Mouse (Mus musculus) heart, embryonic 11.5 days (tissue): ENCODE results near the gene Ralgps2. TPM values are rescaled to one million over a fixed set of nuclear protein-coding genes. Genes with fewer than 3 reads are reported as not detected.

ENCODE experiments used
- ATAC-seq: fragments of 200-750 bp; cut with Nextera tagmentation; replicated peaks from 2 replicates; pipeline ENCODE4 v1.8.0; 2017; ENCODE audit warnings: moderate library complexity; ENCODE audit not compliant: insufficient number of reproducible peaks, low FRiP score, low TSS enrichment
- H3K27ac ChIP-seq: fragments of 300-500 bp; sonication (generic); 2 replicates; pipeline ENCODE4 v1.5.1; 2014; ENCODE audit warnings: mild to moderate bottlenecking, low read depth, low read length
- H3K27me3 ChIP-seq: fragments of 300-500 bp; sonication (generic); 2 replicates; pipeline ENCODE4 v1.6.1; 2014; ENCODE audit warnings: mild to moderate bottlenecking, low read length, mixed read lengths; ENCODE audit not compliant: control insufficient read depth, insufficient read depth
- H3K36me3 ChIP-seq: fragments of 300-500 bp; sonication (generic); 2 replicates; pipeline ENCODE4 v1.6.1; 2014; ENCODE audit warnings: mild to moderate bottlenecking, low read length, moderate library complexity, mixed read lengths; ENCODE audit not compliant: control insufficient read depth, insufficient read depth
- H3K4me1 ChIP-seq: fragments of 300-500 bp; sonication (generic); 2 replicates; pipeline ENCODE4 v1.6.1; 2014; ENCODE audit warnings: low read length; ENCODE audit not compliant: control insufficient read depth, insufficient read depth
- H3K4me2 ChIP-seq: fragments of 300-500 bp; sonication (generic); 2 replicates; pipeline ENCODE4 v1.6.1; 2014; ENCODE audit warnings: mild to moderate bottlenecking, moderate library complexity
- H3K4me3 ChIP-seq: fragments of 300-500 bp; sonication (generic); 2 replicates; pipeline ENCODE4 v1.5.1; 2014; ENCODE audit warnings: low read depth, low read length
- H3K9ac ChIP-seq: fragments of 300-500 bp; sonication (generic); 2 replicates; pipeline ENCODE4 v1.6.1; 2014; ENCODE audit warnings: mild to moderate bottlenecking, low read depth, low read length, moderate library complexity
- H3K9me3 ChIP-seq: fragments of 300-500 bp; sonication (generic); replicated peaks from 2 replicates; pipeline ENCODE4 v1.6.1; 2016; ENCODE audit warnings: low read length; ENCODE audit not compliant: control insufficient read depth
- WGBS: fragments of 180-500 bp; shearing (Covaris S2); extraction: QIAGEN DNeasy Blood & Tissue Kit; methylation state at CpG from one replicate; pipeline ENCODE4 v1.1.7; 2014; ENCODE audit not compliant: insufficient replicate concordance; 5-methylcytosine and 5-hydroxymethylcytosine counted together
- polyA plus RNA-seq: library from polyadenylated mRNA; unstranded; fragments of >200 nt; fragmentation: Nextera tagmentation; extraction: Ambion mirVana; gene quantifications from 2 replicates; pipeline ENCODE4 v1.2.1, GENCODE M21; 2014

Ralgps2 gene
- polyA plus RNA-seq, 1 experiment from 2014 or later, result 44.1 TPM

DNA sequence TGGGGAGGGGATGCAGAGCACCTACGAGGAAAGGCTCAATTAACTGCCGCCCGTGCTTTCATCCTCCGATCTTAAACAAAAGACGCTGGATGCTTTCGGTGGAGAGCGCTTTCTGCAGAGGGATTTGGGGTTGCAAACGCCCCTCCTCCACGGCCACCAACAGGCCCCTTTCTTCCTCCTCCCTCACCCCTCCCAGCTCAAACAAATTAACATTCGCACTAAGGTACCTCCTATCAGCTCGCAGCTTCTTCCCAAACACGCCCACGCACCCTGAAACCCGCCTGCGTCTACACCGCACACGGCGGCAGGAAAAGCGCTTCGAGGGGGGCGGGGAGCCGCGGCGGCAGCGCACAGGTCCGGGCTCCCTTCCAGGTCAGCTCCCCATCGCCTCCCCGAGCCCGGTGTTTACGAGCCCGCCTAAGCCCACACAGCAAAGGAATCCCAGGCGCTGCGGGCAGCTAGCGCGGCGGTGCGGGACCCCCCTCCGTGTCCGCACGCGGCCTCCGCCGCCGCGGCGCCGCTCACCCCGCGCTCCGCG, 652 bp downstream of the Ralgps2 start:
- H3K4me2 ChIP-seq, result peak overlapping the region; percentile 86
- H3K4me3 ChIP-seq, result peak overlapping the region; percentile 94
- no peaks in the 10 kb centered on the region for H3K9me3 ChIP-seq
- peaks cover 3% of the 10 kb centered on the region for H3K4me1 ChIP-seq
- WGBS, result 0% methylated on average over 39 of the region's 51 CpGs
- peak; percentile 83 for ATAC-seq
- H3K36me3 ChIP-seq, result no peaks in the 10 kb centered on the region
- H3K9ac ChIP-seq, result peak overlapping the region; percentile 94
- H3K27me3 ChIP-seq, result no peaks in the 10 kb centered on the region
- H3K27ac ChIP-seq, result peak overlapping the region; percentile 90

GRCm38 (mm10) chr1:156937436-156937835, 2.0 kb downstream of the Ralgps2 start:
- WGBS, result 67% methylated on average over 7 of the region's 7 CpGs
- H3K27me3 ChIP-seq, result no peaks in the 10 kb centered on the region
- no peak overlapping the region for H3K27ac ChIP-seq
- H3K36me3 ChIP-seq, result no peaks in the 10 kb centered on the region
- ATAC-seq, result no peak
- H3K4me1 ChIP-seq, result peaks cover 3% of the 10 kb centered on the region
- no peak overlapping the region for H3K4me3 ChIP-seq
- no peak overlapping the region for H3K9ac ChIP-seq
- H3K4me2 ChIP-seq, result no peak overlapping the region
- no peaks in the 10 kb centered on the region for H3K9me3 ChIP-seq

DNA sequence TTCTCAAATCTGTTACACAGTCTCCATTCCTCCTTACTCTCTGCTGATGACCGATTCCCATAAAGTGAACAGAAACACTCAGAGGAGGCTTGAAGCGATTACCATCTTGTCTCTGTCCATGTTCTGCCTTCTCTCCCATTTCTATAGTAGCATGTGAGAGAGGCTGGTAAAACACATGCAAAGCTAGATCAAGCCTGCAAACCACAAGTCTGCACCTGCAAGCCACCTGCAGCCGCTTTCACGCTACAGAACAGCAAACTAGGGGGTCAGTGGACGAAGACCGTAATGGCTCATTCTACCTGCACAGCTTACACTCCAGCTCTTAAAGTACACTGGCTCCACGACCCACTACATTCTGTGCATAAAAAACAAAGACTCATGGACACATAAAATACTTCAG, 5.7 kb downstream of the Ralgps2 start:
- H3K36me3 ChIP-seq, result no peaks in the 10 kb centered on the region
- H3K27me3 ChIP-seq, result no peaks in the 10 kb centered on the region
- no peak for ATAC-seq
- no peak overlapping the region for H3K9ac ChIP-seq
- no peak overlapping the region for H3K4me2 ChIP-seq
- H3K4me1 ChIP-seq, result peaks cover 5% of the 10 kb centered on the region; the same call in 1 of the 2 replicates
- H3K27ac ChIP-seq, result no peak overlapping the region
- no peaks in the 10 kb centered on the region for H3K9me3 ChIP-seq
- no peak overlapping the region for H3K4me3 ChIP-seq
- WGBS, result 90% methylated on average over 7 of the region's 7 CpGs

DNA sequence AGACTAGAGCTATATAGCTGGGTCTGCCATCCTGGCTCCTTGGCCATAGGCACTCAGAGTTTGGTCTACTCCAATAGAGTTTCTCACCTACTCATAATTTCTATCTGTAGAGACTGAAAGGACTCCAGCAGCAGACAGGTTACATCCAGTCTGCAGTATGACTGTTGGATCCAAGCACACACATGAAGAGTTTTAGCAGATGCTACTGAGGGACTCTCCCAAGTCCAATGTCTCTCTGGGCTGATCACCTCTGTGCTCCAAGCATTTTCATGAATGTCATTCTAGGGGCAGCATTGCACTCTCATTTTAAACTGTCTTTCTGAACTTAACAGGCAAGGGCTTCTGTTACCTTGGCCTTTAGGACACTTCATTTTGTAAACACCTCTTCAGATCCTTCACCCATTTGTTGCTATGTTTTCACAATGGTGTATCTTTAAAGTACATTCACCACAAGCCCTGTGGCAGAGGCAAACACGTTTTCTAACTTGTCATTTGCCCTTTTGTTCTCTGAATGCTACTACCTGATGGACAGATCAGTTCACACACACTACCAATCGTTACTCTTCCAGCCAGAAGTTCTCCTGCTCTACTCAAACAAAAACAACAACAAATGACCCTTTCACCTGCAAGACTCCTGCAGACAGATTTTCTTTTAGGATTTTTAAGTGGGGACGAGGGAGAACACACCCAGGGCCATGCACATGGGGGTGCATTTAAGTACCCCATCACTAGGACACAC, 7.2 kb downstream of the Ralgps2 start:
- Histone ChIP-seq H3K4me1 (peaks cover 6% of the 10 kb centered on the region; the same call in 1 of the 2 replicates), H3K9ac (0 out of 2 replicates have a peak overlapping the region, but pooled peaks have one; percentile 2), H3K4me2 (no peak overlapping the region), H3K27ac (no peak overlapping the region), H3K9me3 (no peaks in the 10 kb centered on the region), H3K4me3 (no peak overlapping the region), H3K36me3 (no peaks in the 10 kb centered on the region), H3K27me3 (no peaks in the 10 kb centered on the region)
- ATAC-seq, result no peak
- 36% methylated on average over 3 of the region's 3 CpGs for WGBS

DNA sequence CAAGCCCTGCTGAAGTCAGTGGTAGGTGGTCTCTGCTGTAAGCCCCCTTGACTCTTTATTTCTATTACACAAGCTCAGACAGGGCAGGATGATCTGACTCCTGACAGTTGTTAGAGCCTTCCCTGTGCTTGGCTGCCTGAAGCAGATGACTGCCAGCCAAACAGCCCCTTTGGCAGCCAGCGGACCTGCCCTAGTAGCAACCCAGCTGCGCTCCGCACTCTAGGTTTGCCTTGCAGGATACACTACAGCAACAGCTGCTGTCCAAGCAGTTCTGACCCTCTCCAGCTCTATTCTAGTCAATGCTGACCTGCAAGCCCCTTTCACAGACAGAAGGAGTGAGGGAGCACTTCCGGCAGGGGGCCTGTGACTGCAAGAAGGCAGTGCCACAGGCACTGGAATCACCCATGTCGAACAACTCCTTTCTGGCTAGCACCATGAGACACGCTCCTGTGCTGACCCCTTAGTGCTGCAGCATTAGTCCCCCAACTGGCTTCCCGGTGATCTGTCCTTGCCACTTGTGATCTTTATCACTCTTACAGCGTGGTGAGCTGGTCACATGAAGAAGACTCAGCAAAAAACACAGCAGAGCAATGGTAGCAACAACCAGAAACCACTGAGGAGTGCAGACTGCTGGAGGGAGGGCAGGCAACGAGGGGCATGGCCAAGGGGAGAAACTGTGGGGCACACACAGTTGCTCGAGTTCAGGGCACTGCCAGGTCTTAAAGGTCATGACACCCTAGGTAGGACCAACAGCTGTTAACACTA, 8.1 kb downstream of the Ralgps2 start:
- peaks cover 6% of the 10 kb centered on the region; the same call in 1 of the 2 replicates for H3K4me1 ChIP-seq
- no peak for ATAC-seq
- H3K9ac ChIP-seq, result no peak overlapping the region
- H3K4me3 ChIP-seq, result no peak overlapping the region
- no peak overlapping the region for H3K27ac ChIP-seq
- no peaks in the 10 kb centered on the region for H3K27me3 ChIP-seq
- H3K4me2 ChIP-seq, result no peak overlapping the region
- no peaks in the 10 kb centered on the region for H3K9me3 ChIP-seq
- no peaks in the 10 kb centered on the region for H3K36me3 ChIP-seq
- 58% methylated on average over 10 of the region's 10 CpGs for WGBS

GRCm38 (mm10) chr1:156930263-156930662, 9.2 kb downstream of the Ralgps2 start:
- Histone ChIP-seq H3K4me2 (no peak overlapping the region), H3K4me3 (no peak overlapping the region), H3K9me3 (no peaks in the 10 kb centered on the region), H3K9ac (no peak overlapping the region), H3K4me1 (peaks cover 9% of the 10 kb centered on the region), H3K36me3 (no peaks in the 10 kb centered on the region), H3K27ac (no peak overlapping the region), H3K27me3 (no peaks in the 10 kb centered on the region)
- no peak for ATAC-seq
- 51% methylated on average over 5 of the region's 5 CpGs for WGBS

- H3K4me1 ChIP-seq, result peaks cover 14% of the 10 kb centered on the region
- H3K4me2 ChIP-seq, result no peak overlapping the region
- no peaks in the 10 kb centered on the region for H3K9me3 ChIP-seq
- no peak overlapping the region for H3K9ac ChIP-seq
- H3K36me3 ChIP-seq, result no peaks in the 10 kb centered on the region
- ATAC-seq, result no peak
- no peak overlapping the region for H3K27ac ChIP-seq
- H3K4me3 ChIP-seq, result no peak overlapping the region
- 77% methylated on average over 4 of the region's 4 CpGs for WGBS
- no peaks in the 10 kb centered on the region for H3K27me3 ChIP-seq
Measured at GRCm38 (mm10) chr1:156928255-156928654, 11.2 kb downstream of the Ralgps2 start.

DNA sequence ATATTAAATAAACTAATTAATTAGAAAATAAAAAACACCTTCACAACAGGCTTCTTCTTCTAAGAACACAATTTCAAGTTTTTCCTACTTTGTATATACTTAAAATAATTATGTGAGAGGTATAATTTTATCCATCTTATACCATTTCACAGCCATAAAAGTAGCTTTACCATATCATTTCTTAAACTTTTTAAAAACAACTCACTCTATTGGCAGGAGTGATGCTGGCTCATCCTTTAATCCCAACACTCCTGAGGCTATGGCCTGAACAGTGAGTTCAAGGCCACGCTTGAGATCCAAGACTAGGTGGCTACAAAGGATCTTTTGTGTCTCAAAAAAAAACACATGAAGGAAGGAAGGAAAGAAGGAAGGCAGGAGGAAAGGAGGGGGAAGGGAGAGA, 15.9 kb downstream of the Ralgps2 start:
- peaks cover 27% of the 10 kb centered on the region for H3K4me1 ChIP-seq
- no peak for ATAC-seq
- no peak overlapping the region for H3K27ac ChIP-seq

More for the DNA sequence above, 15.9 kb downstream of the Ralgps2 start:
- H3K27me3 ChIP-seq, result no peaks in the 10 kb centered on the region
- H3K9ac ChIP-seq, result no peak overlapping the region
- no peaks in the 10 kb centered on the region for H3K36me3 ChIP-seq
- 83% methylated on average over 1 of the region's 1 CpGs for WGBS
- H3K4me3 ChIP-seq, result no peak overlapping the region
- H3K9me3 ChIP-seq, result no peaks in the 10 kb centered on the region
- no peak overlapping the region for H3K4me2 ChIP-seq
